Mouse (Mus musculus): ENCODE measurements around the gene Igf1r. TPM values are rescaled to one million over a fixed set of nuclear protein-coding genes. Genes with fewer than 3 reads are reported as not detected.
A peak's percentile ranks its signal among the peaks of the same experiment; 100 is the strongest.

Gene Igf1r
- total RNA-seq, 2 experiments from 2014 or later, result 8.0 to 8.3 TPM

GRCm38 (mm10) chr7:68193958-68194695 is 241.5 kb downstream of the Igf1r start:
- DNase-seq, result no peak
- Histone ChIP-seq H3K4me3 (no peak overlapping the region), H3K27ac (no peak overlapping the region)
- intact Hi-C loops (cut with DNase I), result no loop called here
- TF ChIP-seq CTCF (IDR thresholded peaks at IDR 0.05), result no peak

- Histone ChIP-seq H3K27ac (no peak overlapping the region), H3K4me3 (no peak overlapping the region)
- intact Hi-C loops (cut with DNase I), result no loop called here
- no peak for DNase-seq
- no peak for TF ChIP-seq CTCF (IDR thresholded peaks at IDR 0.05)
Measured at GRCm38 (mm10) chr7:68199609-68200008, 247.0 kb downstream of the Igf1r start.

- TF ChIP-seq CTCF (IDR thresholded peaks at IDR 0.05), result no peak
- Histone ChIP-seq H3K27ac (no peak overlapping the region), H3K4me3 (no peak overlapping the region)
- intact Hi-C loops (cut with DNase I), result no loop called here
- DNase-seq, result no peak
Measured at GRCm38 (mm10) chr7:68205776-68206427, 253.3 kb downstream of the Igf1r start.

GRCm38 (mm10) chr7:68209039-68209438 is 256.4 kb downstream of the Igf1r start:
- Histone ChIP-seq H3K27ac (no peak overlapping the region), H3K4me3 (no peak overlapping the region)
- no peak for TF ChIP-seq CTCF (IDR thresholded peaks at IDR 0.05)
- intact Hi-C loops (cut with DNase I), result no loop called here
- no peak for DNase-seq

GRCm38 (mm10) chr7:68210417-68210816 is 257.8 kb downstream of the Igf1r start:
- H3K27ac ChIP-seq, result no peak overlapping the region
- intact Hi-C loops (cut with DNase I), result no loop called here
- no peak for TF ChIP-seq CTCF (IDR thresholded peaks at IDR 0.05)

GRCm38 (mm10) chr7:68211883-68212282 is 259.3 kb downstream of the Igf1r start:
- intact Hi-C loops (cut with DNase I), result no loop called here
- Histone ChIP-seq H3K27ac (no peak overlapping the region), H3K4me3 (no peak overlapping the region)
- DNase-seq, result no peak
- no peak for TF ChIP-seq CTCF (IDR thresholded peaks at IDR 0.05)

More at GRCm38 (mm10) chr7:68210417-68210816, 257.8 kb downstream of the Igf1r start:
- DNase-seq, result no peak
- H3K4me3 ChIP-seq, result no peak overlapping the region

- TF ChIP-seq CTCF (IDR thresholded peaks at IDR 0.05), result no peak
- no peak for DNase-seq
- Histone ChIP-seq H3K27ac (no peak overlapping the region), H3K4me3 (no peak overlapping the region)
- intact Hi-C loops (cut with DNase I), result no loop called here
Measured at GRCm38 (mm10) chr7:68213842-68214241, 261.2 kb downstream of the Igf1r start.

GRCm38 (mm10) chr7:68215522-68216070 is 263.0 kb downstream of the Igf1r start:
- H3K27ac ChIP-seq, result peak overlapping the region; percentile 96
- intact Hi-C loops (cut with DNase I), result loop anchor here (5.0 kb wide), 2 partner anchors 87 to 263 kb away; partner anchors contain the start of gene Igf1r

GRCm38 (mm10) chr7:68218879-68219278 is 266.3 kb downstream of the Igf1r start:
- intact Hi-C loops (cut with DNase I), result loop anchor here (5.0 kb wide), 2 partner anchors 83 to 267 kb away; partner anchors contain the start of gene Igf1r
- no peak for TF ChIP-seq CTCF (IDR thresholded peaks at IDR 0.05)
- no peak for DNase-seq
- H3K4me3 ChIP-seq, result no peak overlapping the region
- no peak overlapping the region for H3K27ac ChIP-seq

More at GRCm38 (mm10) chr7:68215522-68216070, 263.0 kb downstream of the Igf1r start:
- DNase-seq, result peak; percentile 94
- no peak overlapping the region for H3K4me3 ChIP-seq
- TF ChIP-seq CTCF (IDR thresholded peaks at IDR 0.05), result peak; percentile 10; the same call in 1 of the 2 replicates

GRCm38 (mm10) chr7:68221677-68222230 is 269.1 kb downstream of the Igf1r start:
- no peak for DNase-seq
- peak overlapping the region; percentile 90 for H3K27ac ChIP-seq

GRCm38 (mm10) chr7:68223356-68223808 is 270.8 kb downstream of the Igf1r start:
- H3K27ac ChIP-seq, result peak overlapping the region; percentile 90
- TF ChIP-seq CTCF (IDR thresholded peaks at IDR 0.05), result no peak
- H3K4me3 ChIP-seq, result peak overlapping the region; percentile 47
- intact Hi-C loops (cut with DNase I), result no loop called here
- peak; percentile 90 for DNase-seq

More at GRCm38 (mm10) chr7:68221677-68222230, 269.1 kb downstream of the Igf1r start:
- no peak overlapping the region for H3K4me3 ChIP-seq
- intact Hi-C loops (cut with DNase I), result no loop called here
- no peak for TF ChIP-seq CTCF (IDR thresholded peaks at IDR 0.05)

- TF ChIP-seq CTCF (IDR thresholded peaks at IDR 0.05), result no peak
- intact Hi-C loops (cut with DNase I), result no loop called here
- DNase-seq, result no peak
- Histone ChIP-seq H3K4me3 (no peak overlapping the region), H3K27ac (peak overlapping the region; percentile 90)
Measured at GRCm38 (mm10) chr7:68224006-68224405, 271.4 kb downstream of the Igf1r start.

All from gastrocnemius, adult 2 months (tissue).